Mouse (Mus musculus) embryonic fibroblast, embryonic 13.5 days (primary cell): ENCODE measurements around the gene Map3k21.

Experiments
- CTCF ChIP-seq: IDR thresholded peaks from 2 replicates; pipeline ENCODE4 v1.5.1; 2011; ENCODE audit warnings: mild to moderate bottlenecking, control low read depth, low read length, moderate library complexity, borderline replicate concordance; ENCODE audit not compliant: insufficient read depth
- POLR2A ChIP-seq: IDR thresholded peaks from 2 replicates; pipeline ENCODE4 v1.6.1; 2011; ENCODE audit warnings: low read depth, mild to moderate bottlenecking, control low read depth, low read length, moderate library complexity

- TF ChIP-seq CTCF (no peak), POLR2A (no peak)
Observed at GRCm38 (mm10) chr8:125914386-125914785, 4.1 kb downstream of the Map3k21 start.
